23 mouse cellular contexts compared by ENCODE assay signal in genomic region chr5:119044548-119044947, GRCm38 (mm10).
DNase-seq lines count a peak whose midpoint lies in the region; ATAC-seq lines count a peak whose summit lies in the region.
"Had no signal": no experiment of that assay in that cellular context is flagged by ENCODE, and none has a peak within 500 bp of the region (broad histone marks: within the 10 kb centered on the region; RNA-seq: fewer than 3 reads in every experiment).

No protein-coding gene starts in this region.

- no peaks in the 10 kb centered on the region for H3K9me3 ChIP-seq in embryonic facial prominence, embryonic 12.5 days
- no peaks in the 10 kb centered on the region for H3K9me3 ChIP-seq in limb, embryonic 10.5 days (replicated peaks)
- H3K9me3 ChIP-seq in intestine, embryonic 15.5 days, result no peaks in the 10 kb centered on the region
- no peaks in the 10 kb centered on the region; the same call in 1 of the 2 replicates for H3K9me3 ChIP-seq in intestine, embryonic 16.5 days (ENCODE audit: control insufficient read depth, low read length)
- H3K9me3 ChIP-seq: forebrain, embryonic 15.5 days; heart, embryonic 15.5 days; hindbrain, embryonic 13.5 days had no signal

- H3K4me2 ChIP-seq in embryonic facial prominence, embryonic 12.5 days (replicated peaks), result no peak overlapping the region
- no peak overlapping the region for H3K4me2 ChIP-seq in intestine, embryonic 15.5 days (replicated peaks)
- no peak overlapping the region for H3K4me2 ChIP-seq in intestine, embryonic 16.5 days (ENCODE audit: low read depth, low read length)
- H3K4me2 ChIP-seq: forebrain, embryonic 15.5 days; heart, embryonic 11.5 days; heart, embryonic 15.5 days; hindbrain, embryonic 13.5 days had no signal

- no peaks in the 10 kb centered on the region for H3K36me3 ChIP-seq in embryonic facial prominence, embryonic 12.5 days
- no peaks in the 10 kb centered on the region for H3K36me3 ChIP-seq in limb, embryonic 10.5 days
- H3K36me3 ChIP-seq in intestine, embryonic 15.5 days, result no peaks in the 10 kb centered on the region
- H3K36me3 ChIP-seq in intestine, embryonic 16.5 days (ENCODE audit: control insufficient read depth, insufficient read depth, low read length), result no peaks in the 10 kb centered on the region
- H3K36me3 ChIP-seq: forebrain, embryonic 15.5 days; G1E; heart, embryonic 15.5 days; hindbrain, embryonic 13.5 days had no signal

- 24% methylated on average over 10 of the region's 10 CpGs for WGBS in embryonic facial prominence, embryonic 12.5 days
- 31% methylated on average over 10 of the region's 10 CpGs for WGBS in limb, embryonic 10.5 days
- WGBS in intestine, embryonic 15.5 days, result 65% methylated on average over 10 of the region's 10 CpGs
- WGBS in intestine, embryonic 16.5 days, result 68% methylated on average over 10 of the region's 10 CpGs

- H3K9ac ChIP-seq in embryonic facial prominence, embryonic 12.5 days, result 0 out of 2 replicates have a peak overlapping the region, but pooled peaks have one; percentile 15
- no peak overlapping the region for H3K9ac ChIP-seq in intestine, embryonic 15.5 days
- H3K9ac ChIP-seq in intestine, embryonic 16.5 days (ENCODE audit: low read depth, low read length), result no peak overlapping the region
- H3K9ac ChIP-seq: forebrain, embryonic 15.5 days; heart, embryonic 15.5 days; hindbrain, embryonic 13.5 days had no signal

- H3K4me3 ChIP-seq in embryonic facial prominence, embryonic 12.5 days, result no peak overlapping the region
- H3K4me3 ChIP-seq in limb, embryonic 10.5 days, result no peak overlapping the region
- no peak overlapping the region for H3K4me3 ChIP-seq in intestine, embryonic 15.5 days (replicated peaks)
- no peak overlapping the region for H3K4me3 ChIP-seq in intestine, embryonic 16.5 days (ENCODE audit: low read length)
- H3K4me3 ChIP-seq: forebrain, embryonic 15.5 days; heart, adult 2 months; heart, embryonic 15.5 days; hindbrain, embryonic 13.5 days had no signal

- peaks cover 11% of the 10 kb centered on the region; the same call in 1 of the 2 replicates for H3K4me1 ChIP-seq in embryonic facial prominence, embryonic 12.5 days
- H3K4me1 ChIP-seq in limb, embryonic 10.5 days, result peaks cover 25% of the 10 kb centered on the region
- H3K4me1 ChIP-seq in intestine, embryonic 15.5 days (replicated peaks), result no peaks in the 10 kb centered on the region
- no peaks in the 10 kb centered on the region for H3K4me1 ChIP-seq in intestine, embryonic 16.5 days (ENCODE audit: control insufficient read depth, insufficient read depth, low read length)
- H3K4me1 ChIP-seq: heart, embryonic 15.5 days; hindbrain, embryonic 13.5 days had no signal

- 0 out of 2 replicates have a peak, but pooled peaks have one; percentile 42 for ATAC-seq in embryonic facial prominence, embryonic 12.5 days (ENCODE audit: insufficient number of reproducible peaks, insufficient read depth, low FRiP score, low TSS enrichment)
- no peak for ATAC-seq in intestine, embryonic 15.5 days
- ATAC-seq in intestine, embryonic 16.5 days, result no peak
- ATAC-seq: CD4-positive, CD25-positive, alpha-beta regulatory T cell, adult 4 months; forebrain, embryonic 15.5 days; hindbrain, postnatal 0 days had no signal

- H3K27ac ChIP-seq in embryonic facial prominence, embryonic 12.5 days, result peak overlapping the region; percentile 60; the same call in 1 of the 2 replicates
- H3K27ac ChIP-seq in limb, embryonic 10.5 days, result peak overlapping the region; percentile 37; the same call in 1 of the 2 replicates
- H3K27ac ChIP-seq in intestine, embryonic 15.5 days, result no peak overlapping the region
- H3K27ac ChIP-seq in intestine, embryonic 16.5 days (ENCODE audit: low read length), result no peak overlapping the region
- H3K27ac ChIP-seq: forebrain, embryonic 15.5 days; heart, adult 2 months; heart, embryonic 15.5 days; hindbrain, embryonic 13.5 days; hindbrain, postnatal 0 days had no signal

- no peaks in the 10 kb centered on the region for H3K27me3 ChIP-seq in embryonic facial prominence, embryonic 12.5 days
- peaks cover 11% of the 10 kb centered on the region; the same call in 1 of the 2 replicates for H3K27me3 ChIP-seq in limb, embryonic 10.5 days (ENCODE audit: low read depth, poor library complexity, severe bottlenecking)
- no peaks in the 10 kb centered on the region for H3K27me3 ChIP-seq in intestine, embryonic 15.5 days (replicated peaks)
- H3K27me3 ChIP-seq in intestine, embryonic 16.5 days (replicated peaks; ENCODE audit: control insufficient read depth, insufficient read depth, low read length), result no peaks in the 10 kb centered on the region
- H3K27me3 ChIP-seq: forebrain, embryonic 15.5 days; heart, embryonic 15.5 days had no signal

- peak; percentile 50 for DNase-seq in embryo, embryonic 10 days (ENCODE audit: low spot score)
- no peak for DNase-seq in embryo, embryonic 9.5 days (ENCODE audit: extremely low spot score)
- no peak for DNase-seq in limb, embryonic 10.5 days (ENCODE audit: low spot score)
- DNase-seq in yolk sac, embryonic 10.5 days (ENCODE audit: low spot score), result no peak
- DNase-seq: adrenal gland, postnatal 14 days; B cell, adult 2 months; cerebellum, adult 11-12 months; cerebellum, adult 9-10 months; cerebellum, postnatal 36 days; gastrocnemius, postnatal 14 days; heart, adult 2 months; heart, postnatal 14 days; kidney, adult 2 months had no signal

Comparison
In these comparisons a context has a peak if more than half of its experiments do, and no peak if none do; other contexts are left out.
1. H3K27ac ChIP-seq: peak in embryonic facial prominence, embryonic 12.5 days (single experiment) and limb, embryonic 10.5 days (single experiment); none in intestine, embryonic 15.5 days (single experiment) and intestine, embryonic 16.5 days (single experiment).